In the genomic region with DNA sequence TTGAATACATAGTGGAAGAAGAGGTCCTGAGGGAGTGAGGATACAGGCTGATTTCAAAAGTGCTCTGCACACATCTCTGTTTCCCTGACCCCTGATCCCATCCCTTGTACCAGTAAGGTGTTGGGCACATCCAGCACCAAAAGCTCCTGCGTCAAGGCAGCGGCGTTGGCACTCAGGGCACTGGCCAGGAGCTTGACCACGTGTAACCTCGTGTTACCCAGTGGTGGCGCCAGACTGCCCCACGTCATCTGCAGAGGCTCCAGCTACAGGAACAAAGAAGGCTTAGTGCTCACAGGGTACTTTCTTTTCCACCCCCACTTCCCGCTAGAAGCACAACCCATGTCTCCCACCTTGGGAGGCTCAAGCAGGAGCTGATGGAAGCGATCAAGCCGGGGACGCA, we compare ENCODE assay signal across 1 mouse cellular context.
TF ChIP-seq lines count a peak whose summit lies in the region.

No protein-coding gene starts in this region.

TF ChIP-seq in CH12.LX, 34 proteins besides CTCF, POLR2A, EP300 and RAD21:
- no peak for TF ChIP-seq RCOR1 (conservative IDR thresholded peaks at IDR 0.05; ENCODE audit: low read depth, low read length)
- TF ChIP-seq SMC3 (IDR thresholded peaks at IDR 0.05; ENCODE audit: low read depth, low read length): peak; percentile 20; the same call in 1 of the 2 replicates
